Mouse (Mus musculus): ENCODE measurements around the gene Ppp1r12a.

Gene Ppp1r12a

DNA sequence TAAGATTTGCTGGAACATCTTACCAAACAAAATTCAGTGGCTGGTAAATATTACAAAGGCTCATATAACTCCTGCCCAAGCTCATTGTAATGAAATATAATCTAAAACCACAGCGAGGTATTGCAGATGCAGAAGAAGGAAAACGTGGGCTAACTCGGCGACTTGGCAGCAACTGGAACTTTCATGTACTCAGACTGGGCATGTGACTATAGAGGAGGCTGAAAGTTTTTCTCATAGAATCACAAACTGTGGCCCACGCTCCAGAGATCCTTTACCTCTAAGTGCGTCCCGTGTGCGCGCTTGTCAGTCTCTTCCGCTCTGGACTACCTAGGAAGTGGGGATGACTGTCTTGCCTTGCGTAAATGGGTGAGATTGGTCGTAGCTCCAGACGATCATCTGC, 128.1 kb downstream of the Ppp1r12a start:
- no peak for DNase-seq (ENCODE audit: extremely low spot score)

DNA sequence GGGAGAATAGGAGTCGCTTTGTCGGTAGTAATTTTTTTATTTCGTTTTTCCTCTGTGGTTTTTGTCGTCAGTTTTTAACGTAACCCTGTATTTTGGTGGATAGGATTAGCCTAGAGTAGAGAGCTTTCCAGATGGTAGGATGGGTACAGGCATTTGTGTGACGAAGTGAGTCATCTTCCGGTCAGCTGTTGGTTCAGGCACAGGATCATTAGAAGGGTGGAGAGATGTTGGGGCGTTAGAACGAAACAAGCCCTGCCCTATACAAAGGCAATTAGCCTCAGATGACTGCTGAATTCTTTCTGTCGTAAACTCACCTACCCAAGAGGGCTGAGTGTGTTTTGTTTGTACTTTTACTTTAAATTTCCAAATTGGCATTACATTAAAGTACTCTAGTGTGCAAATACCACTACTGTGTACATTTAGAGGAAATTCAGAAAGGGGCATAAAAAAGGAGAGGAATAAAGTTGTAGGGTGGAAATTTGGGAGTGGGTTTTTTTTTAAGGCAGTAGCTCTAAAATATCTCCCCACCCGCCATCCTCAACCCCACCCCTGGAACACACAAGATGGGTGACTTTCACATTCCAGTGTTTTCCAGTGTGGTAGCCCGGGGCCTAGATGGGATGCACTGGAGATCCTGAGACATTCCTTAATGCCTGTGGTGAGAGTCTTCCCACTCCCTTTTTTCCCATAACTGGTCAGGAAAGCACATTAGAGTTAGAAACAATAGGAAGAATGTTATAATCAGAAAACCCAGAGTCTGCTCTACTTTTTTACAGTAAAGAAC, 129.9 kb downstream of the Ppp1r12a start:
- DNase-seq (ENCODE audit: extremely low spot score), result no peak

- DNase-seq (ENCODE audit: extremely low spot score), result no peak
These were observed 130.7 kb downstream of the Ppp1r12a start for GRCm38 (mm10) chr10:108292651-108293050.

GRCm38 (mm10) chr10:108293620-108294195, 131.7 kb downstream of the Ppp1r12a start:
- no peak for DNase-seq (ENCODE audit: extremely low spot score)

GRCm38 (mm10) chr10:108294766-108295165, 132.8 kb downstream of the Ppp1r12a start:
- no peak for DNase-seq (ENCODE audit: extremely low spot score)

GRCm38 (mm10) chr10:108296446-108296845, 134.5 kb downstream of the Ppp1r12a start:
- no peak for DNase-seq (ENCODE audit: extremely low spot score)

GRCm38 (mm10) chr10:108298261-108298660, 136.3 kb downstream of the Ppp1r12a start:
- DNase-seq (ENCODE audit: extremely low spot score), result no peak

- no peak for DNase-seq (ENCODE audit: extremely low spot score)
These were observed 137.0 kb downstream of the Ppp1r12a start for GRCm38 (mm10) chr10:108298841-108299545.

DNA sequence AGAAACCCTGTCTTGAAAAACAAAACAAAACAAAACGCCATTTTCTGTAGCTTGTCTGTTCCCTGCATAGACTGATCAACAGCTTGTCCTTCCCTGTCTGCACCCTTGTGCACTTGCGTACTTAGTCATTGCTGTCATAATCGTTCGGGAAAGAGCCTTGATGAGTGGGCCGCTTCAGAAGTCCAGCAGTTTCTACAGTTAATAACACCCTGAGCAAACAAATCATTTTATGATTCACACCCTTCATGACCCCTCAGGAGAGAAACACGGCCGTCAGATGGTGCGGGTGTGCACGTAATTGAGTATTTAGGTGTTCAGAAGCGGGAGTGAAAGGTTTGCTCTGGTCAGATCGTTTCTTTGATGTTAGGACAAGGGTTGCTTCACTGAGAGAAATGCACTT, 137.8 kb downstream of the Ppp1r12a start:
- DNase-seq (ENCODE audit: extremely low spot score), result no peak

GRCm38 (mm10) chr10:108300843-108301242, 138.8 kb downstream of the Ppp1r12a start:
- DNase-seq (ENCODE audit: extremely low spot score), result peak; percentile 74

GRCm38 (mm10) chr10:108307772-108308171, 145.8 kb downstream of the Ppp1r12a start:
- no peak for DNase-seq (ENCODE audit: extremely low spot score)

- no peak for DNase-seq (ENCODE audit: extremely low spot score)
These were observed 148.2 kb downstream of the Ppp1r12a start for GRCm38 (mm10) chr10:108310195-108310594.

DNA sequence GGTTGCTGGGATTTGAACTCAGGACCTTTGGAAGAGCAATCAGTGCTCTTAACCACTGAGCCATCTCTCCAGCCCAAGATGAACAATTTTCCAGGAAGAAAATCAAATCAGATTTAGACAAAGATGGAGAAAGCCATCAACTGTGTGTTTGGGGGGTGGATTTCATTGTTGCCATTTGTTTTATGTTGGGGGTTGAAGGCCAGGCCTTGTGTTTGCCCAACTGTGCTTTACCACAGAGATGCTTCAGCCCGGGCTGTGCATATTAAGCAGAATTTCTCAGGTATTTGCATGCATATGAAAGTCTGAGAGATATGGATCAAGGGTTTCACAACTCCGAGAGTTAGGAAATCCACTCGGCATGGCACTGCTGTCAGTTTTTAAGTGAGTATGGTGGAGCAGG, 149.4 kb downstream of the Ppp1r12a start:
- DNase-seq (ENCODE audit: extremely low spot score), result no peak

- DNase-seq (ENCODE audit: extremely low spot score), result no peak
These were observed 151.9 kb downstream of the Ppp1r12a start for GRCm38 (mm10) chr10:108313845-108314244.

GRCm38 (mm10) chr10:108314396-108314795, 152.4 kb downstream of the Ppp1r12a start:
- DNase-seq (ENCODE audit: extremely low spot score), result no peak

- no peak for DNase-seq (ENCODE audit: extremely low spot score)
These were observed 153.2 kb downstream of the Ppp1r12a start for GRCm38 (mm10) chr10:108315236-108315635.

- DNase-seq (ENCODE audit: extremely low spot score), result no peak
These were observed 166.4 kb downstream of the Ppp1r12a start for GRCm38 (mm10) chr10:108328356-108328755.

DNA sequence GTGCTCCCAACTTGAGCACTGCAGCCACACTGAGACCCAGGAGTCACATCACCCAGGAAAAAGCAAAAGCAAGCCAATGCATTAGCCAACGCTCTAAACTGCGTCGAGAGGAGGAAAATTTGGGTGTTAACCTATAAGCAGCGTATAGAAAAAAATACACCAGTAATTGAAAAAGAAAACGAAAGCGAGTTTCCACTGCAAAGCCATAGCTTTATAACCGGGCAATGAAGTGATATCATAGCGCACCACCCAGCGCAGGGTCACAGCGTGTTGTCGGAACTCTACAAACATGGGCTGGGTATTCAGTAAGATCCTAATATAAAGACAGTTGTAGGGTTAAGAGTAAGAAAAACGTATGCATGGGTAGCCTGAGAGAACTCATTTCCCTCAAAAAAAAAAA, 167.0 kb downstream of the Ppp1r12a start:
- DNase-seq (ENCODE audit: extremely low spot score), result no peak

DNA sequence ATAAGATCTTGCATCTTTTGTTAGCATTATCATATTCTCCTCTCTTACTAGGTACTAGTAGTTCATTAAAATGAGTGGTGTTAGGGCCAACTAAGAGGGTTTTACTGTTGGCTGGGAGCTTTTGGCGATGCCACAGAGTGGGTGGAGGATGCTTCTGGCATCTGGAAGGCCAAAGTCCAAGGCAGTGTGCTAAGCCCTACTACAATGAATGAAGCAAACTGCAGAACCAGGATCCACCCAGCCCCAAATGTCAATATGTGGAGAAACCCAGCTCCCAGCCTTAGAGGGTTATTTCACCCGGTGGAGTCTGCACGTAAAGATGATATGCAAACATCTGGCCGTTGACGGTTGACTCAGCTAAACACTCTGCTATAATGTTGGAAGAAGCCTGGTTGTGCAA, 167.8 kb downstream of the Ppp1r12a start:
- no peak for DNase-seq (ENCODE audit: extremely low spot score)

DNA sequence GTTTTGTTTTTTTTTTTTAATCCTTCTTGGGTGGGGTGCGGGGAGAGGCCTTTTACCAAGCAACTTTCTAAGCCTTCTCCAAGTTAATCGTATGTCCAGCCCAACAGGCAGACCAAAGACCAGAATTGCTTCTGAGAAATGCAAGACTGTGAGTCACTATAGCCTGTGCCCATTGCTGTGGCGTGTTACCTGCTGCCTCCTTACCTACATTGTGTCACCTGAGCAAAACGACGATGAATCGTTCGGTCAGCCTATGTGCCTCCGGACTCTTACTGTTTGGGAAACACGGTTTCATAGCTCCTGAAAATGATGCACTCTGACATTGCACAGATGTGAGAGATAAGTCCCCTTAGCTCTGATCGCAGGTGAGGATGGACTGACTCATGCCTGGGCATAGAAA, 169.0 kb downstream of the Ppp1r12a start:
- DNase-seq (ENCODE audit: extremely low spot score), result peak; percentile 14

DNA sequence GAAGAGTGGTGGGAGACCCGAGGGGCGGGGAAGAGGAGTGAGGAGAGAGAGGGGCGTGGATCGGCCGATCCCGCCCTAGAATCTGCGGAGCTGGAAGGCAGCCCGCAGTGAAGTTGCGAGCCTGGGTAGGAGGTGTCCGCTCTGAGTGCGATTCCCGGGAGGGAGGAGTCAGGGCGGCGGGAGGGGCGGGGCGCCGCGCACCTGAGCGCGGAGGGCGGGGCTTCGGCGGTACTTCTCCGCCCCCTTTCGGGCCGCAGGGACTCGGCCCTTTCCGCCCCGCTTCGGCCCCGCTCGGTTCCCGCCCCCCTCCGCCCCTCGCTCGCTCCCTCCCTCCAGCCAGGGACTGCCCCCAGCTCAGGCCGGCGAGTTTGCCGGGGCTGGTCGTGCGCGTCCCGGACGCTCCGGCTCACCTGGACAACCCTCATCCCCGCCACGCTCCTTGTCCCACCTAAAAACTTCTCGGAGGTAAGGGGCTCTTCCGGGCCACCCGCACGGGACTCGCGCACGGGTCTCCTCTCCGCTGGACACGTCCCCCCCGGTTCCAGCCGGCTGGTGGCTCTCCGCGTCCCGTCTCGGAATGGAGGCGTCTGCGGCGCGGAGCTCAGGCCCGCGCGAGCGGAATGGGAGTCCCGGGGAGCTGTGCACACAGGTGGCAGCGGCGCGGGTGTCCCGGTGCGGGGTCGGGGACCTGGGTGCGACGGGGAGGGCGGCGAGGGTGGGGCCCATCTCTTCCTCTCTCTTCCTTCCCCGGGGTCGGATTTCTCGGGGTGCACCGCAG, 170.0 kb downstream of the Ppp1r12a start, which contains the start of gene Pawr:
Gene Pawr (plus strand): TSS at position 338 of the 778 bp plus-strand sequence.
- peak; percentile 94 for DNase-seq (ENCODE audit: extremely low spot score)

All from embryo, embryonic 9.5 days (tissue).